Mouse (Mus musculus): ENCODE data around the gene Ccdc160. TPM values are rescaled to one million over a fixed set of nuclear protein-coding genes. Genes with fewer than 3 reads are reported as not detected.

The Ccdc160 gene
- polyA plus RNA-seq (2017; shearing (Covaris generic)): not detected

DNA sequence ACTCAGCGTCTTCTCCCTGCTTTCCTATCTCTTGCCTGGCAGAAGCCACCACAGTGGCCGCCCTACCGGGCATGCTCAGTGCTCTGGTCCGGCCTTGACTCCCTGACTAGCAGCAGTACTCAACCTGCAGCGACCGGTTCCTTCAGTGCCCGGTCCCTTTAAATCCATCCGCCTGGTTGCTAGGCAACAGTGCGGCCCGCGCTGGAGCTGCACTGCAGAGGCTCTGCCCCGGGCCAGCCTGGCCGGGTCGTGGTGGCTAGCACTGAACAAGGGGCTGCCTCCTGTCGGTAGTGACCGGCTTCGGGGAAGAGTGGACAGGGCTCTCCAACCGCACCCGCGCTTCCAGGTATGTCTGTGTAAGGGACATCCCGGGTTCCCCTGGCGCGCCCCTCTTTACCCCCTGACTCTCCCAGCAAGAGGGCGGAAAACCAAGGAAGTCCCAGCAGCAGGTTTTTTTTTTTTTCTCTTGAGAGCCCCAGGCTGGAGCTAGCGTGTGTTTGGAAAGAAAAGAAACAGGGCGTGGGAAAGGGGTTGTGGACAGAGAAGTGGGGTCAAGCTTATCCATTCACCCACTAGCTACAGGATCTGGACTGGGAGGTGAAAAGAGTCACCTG, at the start of gene Ccdc160:
Gene Ccdc160 (plus strand): TSS at position 221 of the 614 bp plus-strand sequence.

Other genes starting within 250 kb of the Ccdc160 start
- gene Gpc3, start 177.2 kb upstream of the Ccdc160 start, polyA plus RNA-seq (2017; shearing (Covaris generic)): not detected
- 63.4 TPM for gene Phf6, start 121.1 kb downstream of the Ccdc160 start, polyA plus RNA-seq (2017; shearing (Covaris generic))
- 179 TPM for gene Hprt, start 196.9 kb downstream of the Ccdc160 start, polyA plus RNA-seq (2017; shearing (Covaris generic))